Mouse (Mus musculus) bone marrow macrophage, adult 2 months (primary cell): ENCODE measurements around the gene Mastl. TPM values are rescaled to one million over a fixed set of nuclear protein-coding genes. Genes with fewer than 3 reads are reported as not detected.

Source experiments
- H3K27ac ChIP-seq: 2 replicates; pipeline ENCODE4 v1.5.1; 2012; ENCODE audit warnings: low read depth, low read length; ENCODE audit not compliant: insufficient read depth
- H3K4me1 ChIP-seq: 2 replicates; pipeline ENCODE4 v1.6.1; 2012; ENCODE audit warnings: low read length; ENCODE audit not compliant: control insufficient read depth, insufficient read depth
- H3K4me3 ChIP-seq: 2 replicates; pipeline ENCODE4 v1.5.1; 2012; ENCODE audit warnings: mild to moderate bottlenecking, low read length, moderate library complexity; ENCODE audit not compliant: insufficient read depth
- CTCF ChIP-seq: IDR thresholded peaks from 2 replicates; pipeline ENCODE4 v1.5.1; 2012; ENCODE audit warnings: low read depth, mild to moderate bottlenecking, low read length, moderate library complexity
- POLR2A ChIP-seq: IDR thresholded peaks from 2 replicates; pipeline ENCODE4 v1.6.1; 2012; ENCODE audit warnings: mild to moderate bottlenecking, low read depth, low read length, borderline replicate concordance
- polyA plus RNA-seq: library from polyadenylated mRNA; stranded (reverse); fragments of >200 nt; gene quantifications from 2 replicates; pipeline ENCODE4 v1.2.4, GENCODE M21; 2012; ENCODE audit not compliant: missing spikeins, insufficient read depth, insufficient read length

Gene Mastl
- polyA plus RNA-seq, 1 experiment: 8.5 TPM

- H3K4me1 ChIP-seq: peaks cover 7% of the 10 kb centered on the region
- TF ChIP-seq POLR2A: no peak
- no peak for TF ChIP-seq CTCF
- peak within 1 kb of the TSS; percentile 95 for H3K4me3 ChIP-seq
- H3K27ac ChIP-seq: peak within 1 kb of the TSS; percentile 98
These were observed 88.1 kb downstream of the Mastl start, which contains the start of gene Acbd5 for GRCm38 (mm10) chr2:23067552-23068369. Gene Acbd5, plus strand, starts transcription at chr2:23068167.

Other genes with a start within 250 kb of the Mastl start
- 244 and 268 TPM in 2 replicates for gene Abi1, start 115.8 kb downstream of the Mastl start, polyA plus RNA-seq
- 69.1 and 71.5 TPM in 2 replicates for gene Acbd5, start 87.9 kb downstream of the Mastl start, polyA plus RNA-seq
- 48.7 and 55.2 TPM in 2 replicates for gene Yme1l1, start 345 bp upstream of the Mastl start, polyA plus RNA-seq
- gene 4931423N10Rik, start 51.5 kb upstream of the Mastl start, polyA plus RNA-seq: not detected in 2 replicates
- gene Nxph2, start 165.2 kb upstream of the Mastl start, polyA plus RNA-seq: not detected in 2 replicates